Mouse (Mus musculus): Measurements from ENCODE around the gene Nab2. TPM values are rescaled to one million over a fixed set of nuclear protein-coding genes. Genes with fewer than 3 reads are reported as not detected.
A peak's percentile ranks its signal among the peaks of the same experiment; 100 is the strongest.

Nab2 gene
- total RNA-seq, 2 experiments from 2014 or later: 19.0 to 24.8 TPM

GRCm38 (mm10) chr10:127643553-127644238, 24.7 kb downstream of the Nab2 start:
- peak; percentile 88 for DNase-seq

GRCm38 (mm10) chr10:127642772-127643552, 25.4 kb downstream of the Nab2 start, which contains the start of gene Stat6:
Gene Stat6 (plus strand): TSS chr10:127642986.
- peak; percentile 87 for DNase-seq

GRCm38 (mm10) chr10:127641861-127642771, 26.3 kb downstream of the Nab2 start:
- peak; percentile 97 for DNase-seq

GRCm38 (mm10) chr10:127640421-127640820, 27.9 kb downstream of the Nab2 start:
- no peak for DNase-seq

GRCm38 (mm10) chr10:127632668-127633271, 35.6 kb downstream of the Nab2 start:
- no peak for DNase-seq

GRCm38 (mm10) chr10:127631261-127632214, 36.8 kb downstream of the Nab2 start:
- no peak for DNase-seq

- no peak for DNase-seq
Measured at GRCm38 (mm10) chr10:127626433-127626832, 41.9 kb downstream of the Nab2 start.

GRCm38 (mm10) chr10:127623439-127624216, 44.7 kb downstream of the Nab2 start:
- DNase-seq: no peak

GRCm38 (mm10) chr10:127622661-127623060, 45.7 kb downstream of the Nab2 start:
- DNase-seq: no peak

- DNase-seq: peak; percentile 86
Measured at GRCm38 (mm10) chr10:127622057-127622392, 46.3 kb downstream of the Nab2 start.

GRCm38 (mm10) chr10:127621191-127622056, 46.9 kb downstream of the Nab2 start:
- DNase-seq: peak; percentile 93

GRCm38 (mm10) chr10:127620406-127621190, 47.8 kb downstream of the Nab2 start, which contains the start of gene Lrp1:
Gene Lrp1 (minus strand): TSS chr10:127621148.
- peak; percentile 64 for DNase-seq

- DNase-seq: no peak
Measured at GRCm38 (mm10) chr10:127619941-127620405, 48.4 kb downstream of the Nab2 start.

GRCm38 (mm10) chr10:127619119-127619721, 49.1 kb downstream of the Nab2 start:
- no peak for DNase-seq

GRCm38 (mm10) chr10:127618173-127618572, 50.2 kb downstream of the Nab2 start:
- DNase-seq: no peak

GRCm38 (mm10) chr10:127617294-127617693, 51.1 kb downstream of the Nab2 start:
- no peak for DNase-seq

- DNase-seq: peak; percentile 65
Measured at GRCm38 (mm10) chr10:127616261-127616679, 52.1 kb downstream of the Nab2 start.

Data from adrenal gland, postnatal 10 days (tissue).